In the genomic region with DNA sequence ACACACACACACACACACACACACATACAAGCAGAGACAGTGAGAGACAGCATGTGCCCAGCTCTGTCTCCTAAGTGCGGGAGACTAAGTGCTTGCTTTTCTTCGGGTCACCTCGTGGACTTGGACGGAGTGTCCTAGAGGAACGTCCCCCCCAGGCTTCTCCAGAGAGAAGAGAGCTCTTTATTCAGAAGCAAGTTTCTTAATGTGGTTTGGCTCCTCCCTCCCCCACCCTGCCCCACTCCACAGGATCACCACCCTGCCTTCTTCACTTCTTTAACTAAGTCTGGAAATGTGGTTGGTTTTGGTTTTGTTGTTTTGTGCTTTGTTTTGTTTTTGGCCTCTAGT, we compare ENCODE assay signal across 13 mouse cellular contexts. TPM values are rescaled to one million over a fixed set of nuclear protein-coding genes. Genes with fewer than 3 reads are reported as not detected.
DNase-seq lines count a peak whose midpoint lies in the region; ATAC-seq and TF ChIP-seq lines count a peak whose summit lies in the region.
"Had no signal": no experiment of that assay in that cellular context is flagged by ENCODE, and none has a peak within 500 bp of the region (broad histone marks: within the 10 kb centered on the region; RNA-seq: fewer than 3 reads in every experiment).

No protein-coding gene starts in this region.

- H3K9ac ChIP-seq in heart, embryonic 12.5 days = no peak overlapping the region
- H3K9ac ChIP-seq in CH12.LX (ENCODE audit: insufficient read depth, low read depth) = no peak overlapping the region
- no peak overlapping the region for H3K9ac ChIP-seq in intestine, embryonic 15.5 days
- H3K9ac ChIP-seq in midbrain, embryonic 13.5 days (replicated peaks) = no peak overlapping the region

- no peak overlapping the region for H3K4me3 ChIP-seq in heart, embryonic 12.5 days
- H3K4me3 ChIP-seq in CH12.LX (replicated peaks in 1 of 3; ENCODE audit: low read depth in 2 of 3, low read length in 2 of 3, poor library complexity in 1 of 3) = no peak overlapping the region
- H3K4me3 ChIP-seq in intestine, embryonic 15.5 days (replicated peaks) = no peak overlapping the region
- H3K4me3 ChIP-seq in midbrain, embryonic 13.5 days (replicated peaks) = no peak overlapping the region
- H3K4me3 ChIP-seq: limb, embryonic 10.5 days had no signal

- no peak overlapping the region for H3K4me2 ChIP-seq in heart, embryonic 12.5 days
- peak overlapping the region; percentile 21; the same call in 1 of the 2 replicates for H3K4me2 ChIP-seq in CH12.LX (ENCODE audit: insufficient read depth, low read depth, poor library complexity, severe bottlenecking)
- H3K4me2 ChIP-seq in intestine, embryonic 15.5 days (replicated peaks) = peak overlapping the region; percentile 34; the same call in 1 of the 2 replicates
- no peak overlapping the region for H3K4me2 ChIP-seq in midbrain, embryonic 13.5 days (replicated peaks)

- no peak for TF ChIP-seq POLR2A in CH12.LX (IDR thresholded peaks at IDR 0.05; ENCODE audit: low read depth, low read length)

- H3K36me3 ChIP-seq in heart, embryonic 12.5 days = no peaks in the 10 kb centered on the region
- H3K36me3 ChIP-seq in CH12.LX (replicated peaks in 1 of 2; ENCODE audit: control insufficient read depth in 1 of 2, insufficient read depth in 1 of 2, low read length in 1 of 2) = no peaks in the 10 kb centered on the region
- H3K36me3 ChIP-seq in intestine, embryonic 15.5 days = no peaks in the 10 kb centered on the region
- H3K36me3 ChIP-seq in midbrain, embryonic 13.5 days = peaks cover 8% of the 10 kb centered on the region; the same call in 1 of the 2 replicates
- H3K36me3 ChIP-seq: limb, embryonic 10.5 days had no signal

- whole genome bisulfite sequencing in heart, embryonic 12.5 days = 55% methylated on average over 5 of the region's 5 CpGs
- WGBS in intestine, embryonic 15.5 days = 42% methylated on average over 5 of the region's 5 CpGs
- 69% methylated on average over 5 of the region's 5 CpGs for WGBS in midbrain, embryonic 13.5 days

- in situ Hi-C loops in CH12.LX (cut with MboI; ENCODE audit: low pct_ligation_motif_present, low pct_unique_long_range_greater_than_20kb, low sequenced_read_pairs) = no loop called here

- dilution Hi-C loops in CH12.LX (cut with MboI; ENCODE audit: extremely low pct_ligation_motif_present, extremely low pct_unique_long_range_greater_than_20kb, low sequenced_read_pairs) = no loop called here

- H3K9me3 ChIP-seq in heart, embryonic 12.5 days (replicated peaks) = no peaks in the 10 kb centered on the region
- no peaks in the 10 kb centered on the region for H3K9me3 ChIP-seq in CH12.LX (replicated peaks; ENCODE audit: low read length)
- H3K9me3 ChIP-seq in intestine, embryonic 15.5 days = no peaks in the 10 kb centered on the region
- H3K9me3 ChIP-seq in midbrain, embryonic 13.5 days = no peaks in the 10 kb centered on the region
- H3K9me3 ChIP-seq: limb, embryonic 10.5 days had no signal

- no peak for DNase-seq in heart, adult 9 months (ENCODE audit: low spot score in 2 of 2)
- no peak for DNase-seq in CH12.LX (ENCODE audit: extremely low read depth)
- peak; percentile 61 for DNase-seq in naive thymus-derived CD4-positive, alpha-beta T cell, adult 2 months (ENCODE audit: low read depth)
- DNase-seq in frontal cortex, postnatal 10 days (ENCODE audit: low spot score in 2 of 2) = no peak
- no peak for DNase-seq in thymus, adult 18-20 months
- DNase-seq: cerebellum, adult 9-11 months had no signal

- ATAC-seq in heart, embryonic 12.5 days (ENCODE audit: insufficient number of reproducible peaks, low FRiP score) = no peak
- peak; percentile 5; the same call in 1 of the 2 replicates for ATAC-seq in intestine, embryonic 15.5 days
- ATAC-seq in midbrain, embryonic 13.5 days = no peak
- ATAC-seq: hindbrain, postnatal 0 days had no signal

- peaks cover 27% of the 10 kb centered on the region for H3K4me1 ChIP-seq in heart, embryonic 12.5 days (replicated peaks)
- peaks cover 15 to 33% of the 10 kb centered on the region in 2 experiments; a peak in 3 of 4 replicates for H3K4me1 ChIP-seq in CH12.LX (ENCODE audit: control insufficient read depth in 1 of 2, insufficient read depth in 2 of 2)
- peaks cover 13% of the 10 kb centered on the region for H3K4me1 ChIP-seq in intestine, embryonic 15.5 days (replicated peaks)
- peaks cover 7% of the 10 kb centered on the region; the same call in 1 of the 2 replicates for H3K4me1 ChIP-seq in midbrain, embryonic 13.5 days (replicated peaks)

- no peak for TF ChIP-seq CTCF in CH12.LX (conservative IDR thresholded peaks at IDR 0.05 in 1 of 2, IDR thresholded peaks at IDR 0.05 in 1 of 2; ENCODE audit: low read depth in 2 of 2, low read length in 2 of 2)

- TF ChIP-seq EP300 in CH12.LX (IDR thresholded peaks at IDR 0.05; ENCODE audit: low read length) = no peak

- no peaks in the 10 kb centered on the region for H3K27me3 ChIP-seq in heart, embryonic 12.5 days (replicated peaks)
- peaks cover 9% of the 10 kb centered on the region for H3K27me3 ChIP-seq in CH12.LX (replicated peaks)
- no peaks in the 10 kb centered on the region for H3K27me3 ChIP-seq in intestine, embryonic 15.5 days (replicated peaks)
- no peaks in the 10 kb centered on the region for H3K27me3 ChIP-seq in midbrain, embryonic 13.5 days
- H3K27me3 ChIP-seq: Patski had no signal

- no peak for TF ChIP-seq RAD21 in CH12.LX (IDR thresholded peaks at IDR 0.05; ENCODE audit: low read depth, low read length)

- H3K79me2 ChIP-seq in CH12.LX (replicated peaks; ENCODE audit: control insufficient read depth, extremely low read depth, insufficient read depth, poor library complexity, severe bottlenecking) = no peaks in the 10 kb centered on the region

- 0 out of 2 replicates have a peak overlapping the region, but pooled peaks have one; percentile 34 for H3K27ac ChIP-seq in heart, embryonic 12.5 days (ENCODE audit: poor library complexity, severe bottlenecking)
- no peak overlapping the region for H3K27ac ChIP-seq in CH12.LX (ENCODE audit: insufficient read depth, low read depth)
- H3K27ac ChIP-seq in intestine, embryonic 15.5 days = peak overlapping the region; percentile 91
- no peak overlapping the region for H3K27ac ChIP-seq in midbrain, embryonic 13.5 days
- H3K27ac ChIP-seq: hindbrain, postnatal 0 days; macrophage had no signal

TF ChIP-seq in CH12.LX, 34 proteins besides CTCF, POLR2A, EP300 and RAD21:
- TF ChIP-seq SIN3A (IDR thresholded peaks at IDR 0.05; ENCODE audit: low read length) = no peak
- TF ChIP-seq USF2 (conservative IDR thresholded peaks at IDR 0.05; ENCODE audit: low read depth, low read length) = no peak
- TF ChIP-seq MEF2A (IDR thresholded peaks at IDR 0.05; ENCODE audit: borderline replicate concordance, low read depth, low read length) = no peak
- TF ChIP-seq ZMIZ1 (IDR thresholded peaks at IDR 0.05; ENCODE audit: low read depth, low read length) = no peak
- no peak for TF ChIP-seq MAFK (IDR thresholded peaks at IDR 0.05; ENCODE audit: insufficient replicate concordance, low read length)
- no peak for TF ChIP-seq POLR2AphosphoS2 (IDR thresholded peaks at IDR 0.05; ENCODE audit: low read depth, low read length)
- TF ChIP-seq ZC3H11A (IDR thresholded peaks at IDR 0.05; ENCODE audit: low read depth, low read length) = no peak
- no peak for TF ChIP-seq TCF12 (IDR thresholded peaks at IDR 0.05; ENCODE audit: low read depth, low read length)
- TF ChIP-seq JUND (conservative IDR thresholded peaks at IDR 0.05; ENCODE audit: low read depth, low read length) = no peak
- TF ChIP-seq JUN (IDR thresholded peaks at IDR 0.05; ENCODE audit: insufficient read depth, low read depth, low read length) = no peak
- TF ChIP-seq UBTF (IDR thresholded peaks at IDR 0.05; ENCODE audit: low read depth, low read length) = no peak
- TF ChIP-seq CHD1 (IDR thresholded peaks at IDR 0.05; ENCODE audit: low read depth, low read length) = no peak
- TF ChIP-seq IRF4 (IDR thresholded peaks at IDR 0.05; ENCODE audit: low read depth, low read length) = no peak
- TF ChIP-seq CHD2 (IDR thresholded peaks at IDR 0.05; ENCODE audit: low read length) = no peak
- TF ChIP-seq TBP (conservative IDR thresholded peaks at IDR 0.05; ENCODE audit: low read depth, low read length) = no peak
- no peak for TF ChIP-seq MAZ (IDR thresholded peaks at IDR 0.05; ENCODE audit: low read depth, low read length)
- TF ChIP-seq BHLHE40 (IDR thresholded peaks at IDR 0.05; ENCODE audit: low read depth, low read length) = no peak
- no peak; the same call in 1 of the 2 replicates for TF ChIP-seq ZNF384 (IDR thresholded peaks at IDR 0.05; ENCODE audit: low read depth, low read length)
- no peak for TF ChIP-seq GABPA (IDR thresholded peaks at IDR 0.05; ENCODE audit: insufficient replicate concordance, low read depth, low read length)
- TF ChIP-seq RCOR1 (conservative IDR thresholded peaks at IDR 0.05; ENCODE audit: low read depth, low read length) = no peak

RNA-seq across cellular contexts. Expression of a gene that starts 19.2 kb away (rescaled TPM):
- polyA plus RNA-seq in heart, embryonic 12.5 days (2016; fragmentation: Nextera tagmentation; extraction: Ambion mirVana) = 5.5 TPM in 2 replicates
- 4.7 and 6.6 TPM in 2 replicates for total RNA-seq in CH12.LX (2012; rRNA removed)
- total RNA-seq in CH12.LX (2014; rRNA removed) = 1.9 and 2.1 TPM in 2 replicates
- 2.2 and 2.4 TPM in 2 replicates for polyA plus RNA-seq in CH12.LX (2012; ENCODE audit: insufficient read length, low read depth)
- 18.4 and 22.7 TPM in 2 replicates for polyA plus RNA-seq in intestine, embryonic 15.5 days (2015; fragmentation: Nextera tagmentation; extraction: Ambion mirVana)
- polyA plus RNA-seq in midbrain, embryonic 13.5 days (2015; fragmentation: Nextera tagmentation; extraction: Ambion mirVana) = 11.4 and 17.4 TPM in 2 replicates

RNA-seq across cellular contexts. Expression of a gene that starts 28.6 kb away (rescaled TPM):
- 1.6 and 1.8 TPM in 2 replicates for polyA plus RNA-seq in heart, embryonic 12.5 days (2016; fragmentation: Nextera tagmentation; extraction: Ambion mirVana)
- total RNA-seq in CH12.LX (2012; rRNA removed) (not detected in 2 replicates), CH12.LX (2014; rRNA removed) (not detected in 2 replicates)
- polyA plus RNA-seq in CH12.LX (2012; ENCODE audit: insufficient read length, low read depth) = not detected in 2 replicates
- polyA plus RNA-seq in intestine, embryonic 15.5 days (2015; fragmentation: Nextera tagmentation; extraction: Ambion mirVana) = 1.1 and 1.3 TPM in 2 replicates
- polyA plus RNA-seq in midbrain, embryonic 13.5 days (2015; fragmentation: Nextera tagmentation; extraction: Ambion mirVana) = 2.4 and 2.7 TPM in 2 replicates

Comparison
In these comparisons a context has a peak if more than half of its experiments do, and no peak if none do; other contexts are left out.
1. H3K27ac ChIP-seq: peak in heart, embryonic 12.5 days (single experiment) and intestine, embryonic 15.5 days (single experiment); none in CH12.LX (single experiment) and midbrain, embryonic 13.5 days (single experiment).
2. H3K4me2 ChIP-seq: peak in CH12.LX (single experiment) and intestine, embryonic 15.5 days (single experiment); none in heart, embryonic 12.5 days (single experiment) and midbrain, embryonic 13.5 days (single experiment).